Mouse (Mus musculus) left cerebral cortex, postnatal 25 days (tissue): ENCODE results near the gene E2f2. TPM values are rescaled to one million over a fixed set of nuclear protein-coding genes. Genes with fewer than 3 reads are reported as not detected.

Experiments used
- DNase-seq, 2 experiments: peaks; one replicate each; pipeline ENCODE4 v3.0.0; 2022; ENCODE audit warnings: low spot score in 2 of 2, mixed read lengths in 1 of 2
- intact Hi-C: fragments of 180-260 bp; cut with DNase I; formaldehyde crosslinking; loops from one replicate; pipeline ENCODE4 v1.15.1; 2025
- total RNA-seq, 2 experiments: library from RNA; stranded (reverse); gene quantifications; 2 replicates each; pipeline ENCODE4 v1.2.3; 2021

Gene E2f2
- total RNA-seq, 2 experiments from 2014 or later: 0.66 to 1.2 TPM

DNA sequence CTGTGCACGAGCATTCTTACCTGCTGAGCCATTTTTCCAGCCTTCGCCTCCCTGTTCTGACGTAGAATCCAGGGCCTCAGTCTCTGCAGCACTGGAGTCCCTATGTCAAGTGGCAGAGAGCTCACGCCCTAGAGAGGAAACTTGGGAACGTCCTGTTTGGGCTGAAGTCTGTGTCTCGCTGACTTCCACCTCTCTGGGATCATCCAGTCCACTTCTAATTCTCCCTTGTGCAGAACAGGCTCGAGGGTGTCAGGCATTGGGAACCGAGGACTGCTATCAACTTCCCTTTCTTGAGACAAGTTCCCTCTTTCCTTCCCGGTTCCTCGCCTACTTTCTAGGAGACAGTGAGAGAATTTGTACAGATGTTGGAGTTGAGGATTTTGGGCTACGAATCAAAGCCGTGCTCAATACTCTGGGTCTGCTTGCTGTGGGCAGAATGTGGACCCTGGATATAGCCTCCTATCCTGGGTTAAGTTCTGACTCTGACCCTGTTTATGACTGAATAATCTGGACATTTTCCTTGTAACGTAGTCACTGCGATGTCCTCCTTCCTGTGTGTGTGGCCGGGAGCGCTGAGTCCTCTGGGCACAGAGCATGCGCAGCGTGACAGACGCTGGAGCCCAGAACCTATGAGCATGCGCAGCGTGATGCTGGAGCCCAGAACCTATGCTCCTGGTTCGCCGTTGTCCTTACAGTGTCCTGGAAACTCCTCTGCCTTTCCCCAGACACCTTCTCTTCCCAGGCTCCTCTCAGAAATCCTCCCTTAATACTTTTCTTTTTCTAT, 52.7 kb downstream of the E2f2 start:
- no peak for DNase-seq
- intact Hi-C loops: no loop called here

DNA sequence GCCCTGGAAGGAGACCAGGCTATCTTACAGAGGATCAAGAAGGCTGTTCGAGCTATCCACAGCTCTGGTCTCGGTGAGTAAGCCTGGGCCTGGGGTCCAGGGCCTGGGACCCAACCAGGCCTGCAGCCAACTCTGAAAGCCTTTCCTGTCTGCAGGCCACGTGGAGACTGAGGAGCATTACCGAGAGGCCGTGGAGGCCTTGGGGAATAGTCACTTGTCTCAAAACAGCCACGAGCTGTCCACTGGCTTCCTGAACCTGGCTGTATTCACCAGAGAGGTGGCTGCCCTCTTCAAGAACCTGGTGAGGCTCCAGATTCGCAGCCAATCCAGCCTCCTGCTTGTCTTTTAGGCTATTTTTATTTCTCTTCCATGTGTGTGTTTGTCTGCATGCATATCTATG, 55.2 kb downstream of the E2f2 start:
- no peak for DNase-seq

DNA sequence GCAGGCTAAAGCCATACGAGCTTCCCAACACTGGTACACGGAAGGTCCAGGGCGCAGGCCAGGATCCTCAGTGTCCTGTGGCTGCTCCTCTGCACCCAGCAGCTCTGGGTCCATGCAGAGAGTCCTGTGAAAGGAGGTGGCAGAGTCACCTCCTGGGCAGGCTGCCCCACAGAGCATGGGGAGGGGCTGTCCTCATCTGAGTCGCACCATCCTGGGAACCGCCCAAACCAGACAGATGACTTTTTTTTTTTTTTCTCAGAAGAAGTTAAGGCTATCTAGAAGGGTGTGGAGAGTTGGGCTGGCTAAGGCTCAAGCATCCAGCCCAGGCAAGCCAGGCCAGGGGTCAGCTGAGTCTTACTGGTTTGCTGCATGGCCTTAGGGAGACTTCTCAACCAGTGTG, 56.4 kb downstream of the E2f2 start:
- no peak for DNase-seq
- intact Hi-C loops: no loop called here

More for the DNA sequence above, 55.2 kb downstream of the E2f2 start:
- intact Hi-C loops: no loop called here

DNA sequence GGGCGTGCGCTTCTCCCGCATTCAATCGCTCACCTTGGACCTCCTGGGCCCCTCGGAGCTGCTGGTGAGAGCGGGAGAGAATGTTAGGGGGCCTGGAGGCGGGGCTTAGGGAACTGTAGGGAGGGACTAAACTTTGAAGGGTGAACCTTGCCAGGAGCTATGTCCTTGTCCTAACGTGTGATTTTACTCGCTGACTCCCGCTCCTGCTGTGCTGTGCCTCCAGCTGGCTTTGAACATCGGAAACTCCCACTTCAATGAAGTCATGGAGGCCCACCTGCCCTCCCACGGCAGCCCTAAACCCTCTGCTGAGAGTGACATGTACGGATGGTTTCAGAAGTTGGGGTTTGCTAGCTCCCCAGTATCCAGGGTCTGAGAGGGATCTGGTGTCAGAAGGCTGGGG, 66.5 kb downstream of the E2f2 start:
- intact Hi-C loops: loop anchor here (2.0 kb wide), 1 partner anchor 36 kb away; no protein-coding TSS in a partner anchor
- DNase-seq: no peak

DNA sequence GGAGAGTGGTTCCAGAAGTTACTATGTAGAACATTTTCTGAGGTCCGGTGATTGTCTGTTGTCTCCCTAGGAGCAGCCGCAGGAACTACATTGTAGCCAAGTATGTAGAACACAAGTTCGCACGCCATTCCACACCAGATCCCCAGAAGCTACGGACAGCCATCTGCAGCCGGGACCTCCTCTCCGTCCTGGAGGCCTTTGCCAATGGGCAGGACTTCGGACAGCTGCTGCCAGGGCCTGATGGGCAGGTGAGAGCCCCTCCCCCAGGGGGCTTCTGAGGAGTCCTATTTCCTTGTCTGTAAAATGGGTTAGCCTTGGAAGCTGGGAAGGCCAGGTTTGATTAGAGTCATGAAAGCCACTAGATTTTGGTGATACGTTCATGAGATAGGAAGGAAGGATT, 66.9 kb downstream of the E2f2 start:
- intact Hi-C loops: loop anchor here (2.0 kb wide), 1 partner anchor 36 kb away; no protein-coding TSS in a partner anchor
- DNase-seq: no peak

DNA sequence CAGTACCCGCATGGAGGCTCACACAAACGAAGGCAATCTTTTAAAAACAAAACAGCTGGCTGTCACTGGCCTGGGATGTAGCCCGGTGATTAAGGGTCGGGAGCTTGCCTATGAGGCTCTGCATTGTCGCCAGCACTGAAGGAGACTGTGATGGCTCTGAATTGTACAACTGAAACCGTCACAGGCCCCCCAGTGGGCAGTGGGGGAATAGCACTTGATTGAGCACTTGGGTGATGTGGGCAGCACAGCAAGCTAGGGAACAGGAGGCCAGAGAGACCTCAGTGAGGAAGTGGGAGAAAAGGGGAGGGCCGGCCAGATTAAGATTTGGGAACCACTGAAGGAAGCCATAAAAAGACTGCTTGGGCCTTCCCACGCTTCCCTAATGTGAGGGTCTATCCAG, 67.4 kb downstream of the E2f2 start:
- intact Hi-C loops: loop anchor here (2.0 kb wide), 1 partner anchor 37 kb away; no protein-coding TSS in a partner anchor
- DNase-seq: peak; percentile 72 to 85

DNA sequence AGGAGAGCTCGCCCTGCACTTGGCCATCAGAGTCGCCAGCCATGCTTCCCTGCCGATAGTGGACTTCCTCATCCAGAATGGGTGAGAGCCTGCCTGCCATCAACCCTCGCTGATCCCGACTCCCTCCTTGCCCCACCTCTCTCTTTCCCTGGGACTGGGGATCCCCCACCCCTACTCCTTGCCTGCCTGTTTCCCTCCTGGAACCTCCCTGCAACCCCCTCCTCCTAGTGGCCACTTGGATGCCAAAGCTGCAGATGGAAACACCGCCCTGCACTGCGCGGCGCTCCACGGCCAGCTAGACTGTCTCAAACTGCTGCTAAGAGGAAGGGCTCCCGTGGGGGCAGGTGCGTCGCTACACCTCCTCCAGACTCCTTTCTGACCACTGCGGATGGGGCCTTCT, 67.9 kb downstream of the E2f2 start:
- intact Hi-C loops: no loop called here
- DNase-seq: no peak

DNA sequence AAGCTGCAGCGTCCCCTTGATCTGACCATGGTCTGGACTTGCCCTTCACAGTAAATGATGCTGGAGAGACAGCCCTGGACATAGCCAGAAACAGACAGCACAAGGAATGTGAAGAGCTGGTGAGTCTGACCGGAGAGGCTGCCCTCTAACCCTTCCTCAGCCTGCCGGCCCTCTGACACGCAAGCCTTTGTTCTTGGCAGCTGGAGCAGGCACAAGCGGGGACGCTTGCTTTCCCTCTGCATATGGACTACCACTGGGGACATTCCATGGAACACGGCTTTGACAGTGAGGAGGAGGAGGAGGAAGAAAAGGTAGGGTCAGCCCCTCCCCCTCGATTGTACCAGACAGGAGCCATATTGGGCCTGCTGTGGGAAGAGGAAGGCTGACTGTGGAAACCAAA, 68.8 kb downstream of the E2f2 start:
- no peak for DNase-seq
- intact Hi-C loops: no loop called here

DNA sequence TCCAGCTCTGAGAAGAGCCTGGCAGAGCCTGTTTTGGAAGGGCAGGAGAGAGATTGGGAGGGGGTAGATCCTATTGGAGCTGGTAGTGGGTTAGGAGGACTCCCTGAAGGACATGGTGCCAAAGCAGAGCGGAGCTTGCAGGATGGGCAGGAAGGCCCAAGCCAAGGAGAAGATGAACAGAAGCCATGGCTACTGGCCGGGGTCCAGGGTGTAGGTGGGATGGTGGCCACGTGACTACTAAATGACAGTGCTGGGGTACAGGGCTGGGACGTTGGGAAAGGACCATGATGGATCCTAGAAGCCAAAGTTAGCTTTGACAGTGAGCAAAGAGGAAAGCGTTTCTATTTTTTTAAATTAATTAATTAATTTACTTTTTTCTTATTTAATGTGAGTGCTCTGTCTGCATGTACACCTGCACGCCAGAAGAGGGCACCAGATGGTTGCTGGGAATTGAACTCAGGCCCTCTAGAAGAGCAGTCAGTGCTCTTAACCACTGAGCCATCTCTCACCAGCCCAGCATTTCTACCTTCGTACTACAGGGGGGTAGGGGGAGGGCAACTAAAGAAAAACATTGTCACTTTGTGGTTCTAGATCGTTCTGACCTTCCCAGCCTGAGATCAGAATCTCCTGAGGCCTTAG, 70.0 kb downstream of the E2f2 start:
- intact Hi-C loops: no loop called here
- no peak for DNase-seq

DNA sequence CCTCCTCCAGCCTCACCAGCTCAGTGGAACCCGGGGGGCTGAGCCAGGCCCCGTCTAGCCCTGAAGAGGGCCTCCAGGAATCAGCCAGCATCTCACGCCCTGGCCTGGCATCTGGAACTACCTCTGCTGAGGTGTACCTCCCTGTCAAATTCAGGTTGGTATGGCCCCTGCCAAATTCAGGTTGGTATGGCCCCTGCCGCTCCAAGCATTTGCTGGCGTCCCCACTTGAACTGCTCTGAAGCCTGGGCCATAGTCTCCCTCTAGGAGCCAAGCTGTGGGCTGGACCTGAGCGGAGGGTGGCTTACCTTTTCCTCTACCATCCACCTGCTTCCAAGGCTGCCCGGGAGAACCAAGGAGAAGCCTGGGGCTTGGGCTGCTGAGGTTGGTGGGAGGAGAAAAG, 70.5 kb downstream of the E2f2 start:
- intact Hi-C loops: no loop called here
- DNase-seq: no peak

DNA sequence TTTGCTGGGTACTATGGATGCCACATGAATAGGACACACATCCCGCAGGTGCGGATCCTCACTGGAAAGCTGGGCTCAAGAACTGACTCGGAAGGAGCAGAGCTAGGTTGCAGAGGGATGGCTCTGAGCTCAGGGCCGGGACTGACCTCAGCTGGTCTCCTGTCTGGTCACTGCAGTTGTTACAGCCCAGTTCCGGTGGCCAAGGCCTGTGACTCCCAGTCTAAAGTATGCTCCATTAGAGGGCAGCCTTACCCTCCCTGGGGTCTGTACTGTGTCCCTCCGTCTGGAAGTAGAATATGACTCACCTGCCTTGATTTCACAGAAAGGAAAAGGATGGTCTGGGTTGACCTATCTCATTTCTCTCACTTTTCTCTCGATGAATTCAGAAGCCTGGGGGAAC, 72.0 kb downstream of the E2f2 start:
- intact Hi-C loops: no loop called here
- no peak for DNase-seq

Other genes with a start within 250 kb of the E2f2 start
- gene Hmgcl, start 225.9 kb upstream of the E2f2 start, total RNA-seq: 10 to 100 TPM; 29.5 TPM
- gene Gale, start 208.7 kb upstream of the E2f2 start, total RNA-seq: 10 to 100 TPM; 22.4 to 22.5 TPM
- 10 to 100 TPM; 87.0 to 88.6 TPM for gene Lypla2, start 199.8 kb upstream of the E2f2 start, total RNA-seq
- 10 to 100 TPM; 82.1 to 84.3 TPM for gene Pithd1, start 185.1 kb upstream of the E2f2 start, total RNA-seq
- 10 to 100 TPM; 27.3 to 28.8 TPM for gene Eloa, start 150.6 kb upstream of the E2f2 start, total RNA-seq
- 100 to 1,000 TPM; 233 to 241 TPM for gene Rpl11, start 119.0 kb upstream of the E2f2 start, total RNA-seq
- 10 to 100 TPM; 37.5 to 39.2 TPM for gene Id3, start 28.9 kb upstream of the E2f2 start, total RNA-seq
- 1 to 10 TPM; 3.1 to 3.2 TPM for gene Asap3, start 34.0 kb downstream of the E2f2 start, total RNA-seq
- gene Tcea3, start 75.3 kb downstream of the E2f2 start, total RNA-seq: under 1 TPM; 0.57 to 0.76 TPM
- gene Zfp46, start 112.3 kb downstream of the E2f2 start, total RNA-seq: 10 to 100 TPM; 54.6 to 64.2 TPM
- gene Hnrnpr, start 138.5 kb downstream of the E2f2 start, total RNA-seq: 10 to 100 TPM; 81.8 to 83.5 TPM